Mouse (Mus musculus) G1E (cell line): ENCODE results near the gene Rprd1b. TPM values are rescaled to one million over a fixed set of nuclear protein-coding genes. Genes with fewer than 3 reads are reported as not detected.

ENCODE experiments used
- ATAC-seq: 2 replicates; pipeline ENCODE4 v1.8.0; 2016; ENCODE audit warnings: mild to moderate bottlenecking; ENCODE audit not compliant: insufficient number of reproducible peaks, poor library complexity, low FRiP score, severe bottlenecking; ENCODE audit errors: extremely low read depth
- DNase-seq: peaks from one replicate; pipeline ENCODE4 v3.0.0; 2012; ENCODE audit warnings: low spot score
- H3K27me3 ChIP-seq: 2 replicates; pipeline ENCODE4 v1.6.1; 2012; ENCODE audit warnings: mild to moderate bottlenecking, low read length, inconsistent platforms; ENCODE audit not compliant: insufficient read depth
- H3K36me3 ChIP-seq: replicated peaks from 2 replicates; pipeline ENCODE3; 2012; ENCODE audit warnings: mild to moderate bottlenecking, inconsistent platforms
- H3K4me1 ChIP-seq: 2 replicates; pipeline ENCODE4 v1.6.1; 2012; ENCODE audit warnings: low read depth, low read length, inconsistent platforms, mixed read lengths; ENCODE audit not compliant: insufficient read depth
- H3K4me3 ChIP-seq: 2 replicates; pipeline ENCODE4 v1.5.1; 2012; ENCODE audit warnings: low read depth, mild to moderate bottlenecking, inconsistent platforms, low read length, moderate library complexity, mixed read lengths
- H3K9me3 ChIP-seq: replicated peaks from 2 replicates; pipeline ENCODE4 v1.6.1; 2012; ENCODE audit warnings: inconsistent platforms
- CTCF ChIP-seq: IDR thresholded peaks from 2 replicates; pipeline ENCODE4 v1.5.1; 2012; ENCODE audit warnings: low read depth, low read length, inconsistent platforms, mixed read lengths
- GATA1 ChIP-seq: IDR thresholded peaks from 2 replicates; pipeline ENCODE4 v1.6.1; 2012; ENCODE audit warnings: borderline replicate concordance, low read length, inconsistent platforms, mixed read lengths
- GATA2 ChIP-seq: IDR thresholded peaks from 2 replicates; pipeline ENCODE4 v1.6.1; 2012; ENCODE audit warnings: low read depth, low read length, inconsistent platforms, borderline replicate concordance
- POLR2AphosphoS5 ChIP-seq: IDR thresholded peaks from 2 replicates; pipeline ENCODE4 v1.6.1; 2012; ENCODE audit warnings: low read depth, low read length, inconsistent platforms; ENCODE audit not compliant: insufficient replicate concordance
- TAL1 ChIP-seq: conservative IDR thresholded peaks from 2 replicates; pipeline ENCODE4 v1.6.1; 2012; ENCODE audit warnings: low read depth, low read length, inconsistent platforms, mixed read lengths
- polyA plus RNA-seq: library from polyadenylated mRNA; stranded (reverse); fragments of >175 nt; gene quantifications from 2 replicates; pipeline ENCODE4 v1.2.3, GENCODE M21; 2012
- total RNA-seq, 2 experiments: library from RNA; stranded (forward) in 1 of 2; stranded (reverse) in 1 of 2; fragments of 200-1000 nt in 1 of 2; fragments of >200 nt in 1 of 2; fragmentation: Nextera tagmentation in 1 of 2; gene quantifications; 2 replicates each; pipeline ENCODE4 v1.2.3; 2014 to 2017

The Rprd1b gene
- total and polyA plus RNA-seq, 3 experiments = 28.7 to 37.9 (median 36.2) TPM

DNA sequence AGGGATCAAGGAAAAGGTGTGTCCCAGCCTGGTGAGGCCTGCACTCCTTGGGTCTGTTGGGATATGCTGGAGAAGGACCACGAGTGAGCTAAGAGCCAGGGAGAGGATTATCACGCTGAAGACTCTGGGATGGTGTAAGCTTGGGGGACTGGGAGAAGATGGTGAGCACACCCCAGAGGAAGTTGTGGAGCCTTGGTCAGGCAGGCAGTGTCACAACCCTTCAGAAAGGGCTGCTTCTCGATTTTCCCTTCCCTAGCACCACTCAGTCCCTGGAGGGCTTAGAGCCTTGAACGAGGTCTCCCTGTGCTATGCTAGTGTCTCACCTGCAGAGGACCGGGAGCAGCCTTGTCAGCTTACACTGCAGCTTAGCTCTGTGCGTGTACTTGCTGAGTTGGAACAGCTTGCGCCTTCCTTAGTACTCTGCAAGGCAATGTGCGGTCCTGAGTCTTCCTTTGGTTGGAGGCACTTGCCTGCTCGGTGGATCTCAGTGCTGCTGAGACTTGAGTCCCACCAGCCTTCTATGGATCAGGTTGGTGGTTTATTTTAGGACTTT lies 51.6 kb downstream of the Rprd1b start:
- ATAC-seq (no peak), DNase-seq (no peak)
- Histone ChIP-seq H3K36me3 (peaks cover 44% of the 10 kb centered on the region), H3K4me1 (no peaks in the 10 kb centered on the region), H3K27me3 (no peaks in the 10 kb centered on the region), H3K9me3 (peaks cover 8% of the 10 kb centered on the region), H3K4me3 (no peak overlapping the region)
- TF ChIP-seq POLR2AphosphoS5 = no peak

DNA sequence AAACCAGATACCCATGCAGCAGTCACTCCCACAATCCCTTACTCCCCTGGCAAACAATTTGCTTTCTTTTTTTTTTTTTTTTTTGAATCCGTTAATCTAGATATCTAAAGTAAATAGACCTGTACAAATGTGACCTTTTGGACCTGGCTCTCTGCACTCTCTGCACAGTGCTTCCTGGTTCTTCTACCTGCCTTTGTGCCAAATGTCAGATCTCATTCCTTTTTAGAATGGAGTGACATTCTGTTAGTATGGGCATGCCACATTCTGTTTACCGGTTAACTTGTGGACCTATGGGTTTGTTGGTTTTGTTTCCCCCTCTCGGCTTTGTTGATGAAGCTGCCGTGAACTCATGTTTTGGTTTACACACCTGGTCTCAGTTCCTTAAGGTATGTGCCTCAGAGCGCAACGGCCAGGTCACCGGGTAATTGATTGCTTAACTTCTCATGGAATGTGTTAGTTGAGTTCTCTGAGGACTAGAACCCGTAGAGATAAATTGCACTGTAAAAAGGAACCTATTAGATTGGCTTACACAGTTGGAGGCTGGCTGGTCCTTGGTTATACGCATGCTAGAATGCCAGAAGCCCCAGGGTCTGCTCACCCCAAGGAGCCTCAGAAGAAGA lies 52.4 kb downstream of the Rprd1b start:
- TF ChIP-seq CTCF (no peak), TAL1 (no peak), GATA2 (no peak), POLR2AphosphoS5 (no peak), GATA1 (no peak)
- ATAC-seq (no peak), DNase-seq (no peak)
- peaks cover 36% of the 10 kb centered on the region for H3K36me3 ChIP-seq
- no peak overlapping the region for H3K4me3 ChIP-seq
- peaks cover 3% of the 10 kb centered on the region for H3K9me3 ChIP-seq
- no peaks in the 10 kb centered on the region for H3K27me3 ChIP-seq
- H3K4me1 ChIP-seq = no peaks in the 10 kb centered on the region

DNA sequence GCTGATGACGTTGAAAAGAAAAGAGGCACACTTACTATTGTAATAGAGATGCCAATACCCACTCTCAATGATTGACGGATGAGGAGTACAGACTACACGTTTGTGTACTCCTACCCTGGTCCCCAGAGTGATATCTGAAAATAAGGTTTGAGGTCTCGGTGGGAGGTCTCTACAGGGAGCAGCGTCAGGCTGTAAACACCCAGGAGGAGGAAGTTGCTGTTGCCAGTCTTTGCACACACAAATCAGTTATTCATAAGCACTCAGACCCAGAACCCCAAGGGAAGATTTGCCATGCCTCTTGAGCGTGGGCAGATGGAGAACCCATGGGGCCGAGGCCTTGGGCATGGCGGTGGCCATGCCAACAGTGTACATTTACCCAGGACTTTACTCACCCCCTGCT lies 56.2 kb downstream of the Rprd1b start:
- no peak overlapping the region for H3K4me3 ChIP-seq
- H3K4me1 ChIP-seq = no peaks in the 10 kb centered on the region
- H3K36me3 ChIP-seq = peaks cover 7% of the 10 kb centered on the region
- H3K27me3 ChIP-seq = no peaks in the 10 kb centered on the region
- ATAC-seq (no peak), DNase-seq (no peak)
- TF ChIP-seq GATA1 (no peak), CTCF (no peak), TAL1 (no peak), GATA2 (no peak), POLR2AphosphoS5 (no peak)
- no peaks in the 10 kb centered on the region for H3K9me3 ChIP-seq

DNA sequence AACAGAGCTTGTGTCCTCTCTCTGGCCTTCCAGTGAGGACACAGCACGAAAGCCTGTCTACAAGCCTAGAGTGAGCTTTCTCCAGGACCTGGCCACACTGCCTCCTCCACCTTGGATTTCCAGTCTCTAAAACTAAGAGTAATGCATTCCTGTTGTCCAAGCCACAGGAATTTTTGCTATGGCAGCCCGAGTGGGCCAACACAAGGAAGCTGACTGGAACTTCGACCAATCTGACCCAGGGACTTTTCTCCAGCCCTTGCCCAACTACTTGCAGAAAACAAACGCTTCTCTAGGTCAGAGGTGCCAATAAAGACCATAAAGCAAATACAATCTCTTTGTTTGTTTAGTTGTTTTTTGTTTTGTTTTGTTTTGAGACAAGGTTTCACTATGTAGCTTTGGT lies 61.8 kb downstream of the Rprd1b start:
- Histone ChIP-seq H3K4me1 (no peaks in the 10 kb centered on the region), H3K36me3 (no peaks in the 10 kb centered on the region), H3K4me3 (no peak overlapping the region), H3K9me3 (no peaks in the 10 kb centered on the region), H3K27me3 (no peaks in the 10 kb centered on the region)
- ATAC-seq (no peak), DNase-seq (no peak)
- TF ChIP-seq GATA1 (no peak), TAL1 (no peak), CTCF (no peak), GATA2 (no peak)

DNA sequence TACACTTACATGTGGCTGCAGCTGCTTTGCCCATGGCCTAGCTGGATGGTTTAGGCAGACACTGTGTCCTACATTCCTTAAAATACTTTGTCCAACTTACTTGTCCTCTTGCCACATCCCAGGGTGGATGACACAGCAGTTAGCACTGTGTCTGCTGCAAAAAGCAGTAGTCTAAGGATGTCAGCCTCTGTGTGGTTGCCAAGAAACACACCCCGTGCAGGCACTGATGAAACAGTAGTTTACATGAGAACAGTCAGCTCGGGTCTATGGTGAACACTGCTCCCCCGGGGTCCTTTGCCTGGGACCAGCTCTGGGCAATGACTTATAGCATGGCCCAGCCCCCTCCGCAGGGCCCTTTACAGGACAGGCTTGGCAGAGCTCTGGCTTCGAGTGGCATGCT lies 65.0 kb downstream of the Rprd1b start:
- DNase-seq = no peak
- Histone ChIP-seq H3K4me1 (no peaks in the 10 kb centered on the region), H3K36me3 (no peaks in the 10 kb centered on the region), H3K9me3 (no peaks in the 10 kb centered on the region), H3K27me3 (peaks cover 18% of the 10 kb centered on the region), H3K4me3 (no peak overlapping the region)
- no peak for TF ChIP-seq GATA1
- TF ChIP-seq GATA2 = no peak
- no peak for TF ChIP-seq CTCF
- TF ChIP-seq TAL1 = no peak
- no peak for TF ChIP-seq POLR2AphosphoS5
- no peak for ATAC-seq

DNA sequence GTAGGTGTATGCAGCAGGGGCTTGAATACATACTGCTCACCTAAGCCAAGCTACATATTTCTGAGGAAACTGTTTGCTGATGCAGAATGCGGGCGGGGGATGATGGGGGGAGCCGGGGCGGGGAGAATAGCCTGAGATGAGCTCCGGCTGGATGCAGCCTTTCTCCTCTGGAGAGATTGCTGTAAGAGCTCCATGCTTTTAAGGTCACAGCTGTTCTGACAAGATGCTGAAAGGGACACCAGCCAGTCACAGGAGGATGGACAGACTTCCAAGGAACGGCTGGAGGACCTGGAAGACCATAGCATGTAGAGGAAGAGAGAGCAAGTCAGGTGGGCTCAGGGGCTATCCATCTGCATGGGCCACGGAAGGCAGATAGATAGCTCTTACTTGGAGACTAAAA lies 66.0 kb downstream of the Rprd1b start:
- ATAC-seq (no peak), DNase-seq (no peak)
- Histone ChIP-seq H3K36me3 (no peaks in the 10 kb centered on the region), H3K4me1 (no peaks in the 10 kb centered on the region), H3K9me3 (no peaks in the 10 kb centered on the region), H3K27me3 (peaks cover 28% of the 10 kb centered on the region), H3K4me3 (no peak overlapping the region)
- TF ChIP-seq CTCF (no peak), TAL1 (no peak), GATA2 (no peak), GATA1 (no peak), POLR2AphosphoS5 (no peak)
